Mouse (Mus musculus) bone marrow, adult 2 months (tissue): ENCODE results near the gene Lypd5. TPM values are rescaled to one million over a fixed set of nuclear protein-coding genes. Genes with fewer than 3 reads are reported as not detected.
A peak's percentile ranks its signal among the peaks of the same experiment; 100 is the strongest.

Experiments used
- H3K27ac ChIP-seq: fragments of 200-500 bp; 2 replicates; pipeline ENCODE4 v1.5.1; 2012; ENCODE audit warnings: low read depth, mild to moderate bottlenecking, control low read depth, inconsistent platforms, low read length; ENCODE audit not compliant: control insufficient read depth, poor library complexity, insufficient read depth
- H3K4me1 ChIP-seq: fragments of 200-500 bp; 2 replicates; pipeline ENCODE4 v1.6.1; 2011; ENCODE audit warnings: low read length; ENCODE audit not compliant: control insufficient read depth, insufficient read depth
- H3K4me3 ChIP-seq: fragments of 200-500 bp; replicated peaks from 2 replicates; pipeline ENCODE3; 2011; ENCODE audit warnings: mild to moderate bottlenecking, low read depth, low read length, control low read depth; ENCODE audit not compliant: control insufficient read depth
- CTCF ChIP-seq: fragments of 200-500 bp; IDR thresholded peaks from 2 replicates; pipeline ENCODE4 v1.5.1; 2011; ENCODE audit warnings: low read length, control low read depth; ENCODE audit not compliant: control insufficient read depth, insufficient read depth
- POLR2A ChIP-seq: fragments of 200-500 bp; IDR thresholded peaks from 2 replicates; pipeline ENCODE4 v1.6.1; 2011; ENCODE audit warnings: low read depth, mild to moderate bottlenecking, control low read depth, low read length, borderline replicate concordance; ENCODE audit not compliant: control insufficient read depth
- WGBS: fragments of 180-500 bp; shearing (Covaris S2); methylation state at CpG from one replicate; pipeline ENCODE4 v1.1.7; 2018; 5-methylcytosine and 5-hydroxymethylcytosine counted together
- polyA plus RNA-seq: library from polyadenylated mRNA; stranded (reverse); fragments of >200 nt; gene quantifications from 2 replicates; pipeline ENCODE4 v1.2.4, GENCODE M21; 2011; ENCODE audit warnings: low replicate concordance; ENCODE audit not compliant: missing spikeins, insufficient read depth, insufficient read length

The Lypd5 gene
- polyA plus RNA-seq, 1 experiment, result not detected

GRCm38 (mm10) chr7:24325675-24326128 is 23.3 kb upstream of the Lypd5 start:
- 30% methylated on average over 13 of the region's 13 CpGs for WGBS
- TF ChIP-seq POLR2A (no peak), CTCF (no peak)
- H3K4me1 ChIP-seq, result peaks cover 5% of the 10 kb centered on the region

GRCm38 (mm10) chr7:24326273-24327135 is 22.5 kb upstream of the Lypd5 start:
- H3K27ac ChIP-seq, result no peak overlapping the region
- 52% methylated on average over 20 of the region's 20 CpGs for WGBS
- TF ChIP-seq POLR2A (no peak), CTCF (no peak)
- H3K4me3 ChIP-seq, result no peak overlapping the region
- H3K4me1 ChIP-seq, result peaks cover 5% of the 10 kb centered on the region

More at GRCm38 (mm10) chr7:24325675-24326128, 23.3 kb upstream of the Lypd5 start:
- no peak overlapping the region for H3K27ac ChIP-seq
- H3K4me3 ChIP-seq, result no peak overlapping the region

GRCm38 (mm10) chr7:24327281-24327975 is 21.6 kb upstream of the Lypd5 start:
- no peak for TF ChIP-seq POLR2A
- no peak for TF ChIP-seq CTCF
- 66% methylated on average over 14 of the region's 14 CpGs for WGBS
- Histone ChIP-seq H3K4me3 (no peak overlapping the region), H3K27ac (no peak overlapping the region), H3K4me1 (peaks cover 5% of the 10 kb centered on the region)

DNA sequence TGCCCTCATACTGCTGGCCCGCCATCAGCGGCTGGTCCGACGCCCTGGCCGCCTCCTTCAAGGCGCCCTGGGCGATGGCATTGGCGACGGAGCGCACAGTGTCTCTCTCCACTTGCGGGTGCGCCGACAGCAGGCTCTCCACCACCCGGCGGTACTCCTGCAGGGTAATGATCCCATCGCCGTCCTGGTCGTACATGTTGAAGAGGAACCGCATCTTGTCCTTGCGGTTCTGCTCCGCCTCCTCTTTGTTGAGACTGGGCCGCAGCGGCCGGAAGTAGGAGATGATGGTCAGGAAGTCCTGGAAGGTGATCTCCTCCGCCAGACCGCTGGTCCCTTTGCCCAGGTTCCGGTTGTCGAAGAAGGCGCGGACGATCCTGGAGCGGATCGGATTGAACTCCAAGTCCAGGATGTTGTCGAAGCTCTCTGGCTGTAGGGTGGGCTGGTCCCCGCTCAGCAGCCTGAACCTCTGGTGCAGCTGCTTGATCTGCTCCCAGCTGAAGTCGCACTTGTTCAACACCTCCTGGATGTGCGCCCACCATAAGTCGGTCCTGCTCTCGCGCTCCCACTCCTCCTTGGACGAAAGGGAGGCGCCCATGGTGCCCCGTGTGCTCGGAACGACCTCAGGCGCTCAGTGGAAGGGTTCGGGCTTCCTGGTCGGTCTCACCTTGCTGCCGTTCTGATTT is 15.6 kb upstream of the Lypd5 start, which contains the start of gene Tescl:
TSS of gene Tescl (minus strand) at position 633 of the 683 bp plus-strand sequence.
- H3K27ac ChIP-seq, result no peak within 1 kb of the TSS
- no peak for TF ChIP-seq CTCF
- TF ChIP-seq POLR2A, result no peak
- WGBS, result 24% methylated on average over 49 of the region's 49 CpGs
- no peaks in the 10 kb centered on the region for H3K4me1 ChIP-seq
- peak within 1 kb of the TSS; percentile 26 for H3K4me3 ChIP-seq

- no peak overlapping the region for H3K27ac ChIP-seq
- TF ChIP-seq CTCF, result no peak
- TF ChIP-seq POLR2A, result no peak
- 8% methylated on average over 5 of the region's 5 CpGs for WGBS
Observed at GRCm38 (mm10) chr7:24335699-24336309, 13.2 kb upstream of the Lypd5 start.

DNA sequence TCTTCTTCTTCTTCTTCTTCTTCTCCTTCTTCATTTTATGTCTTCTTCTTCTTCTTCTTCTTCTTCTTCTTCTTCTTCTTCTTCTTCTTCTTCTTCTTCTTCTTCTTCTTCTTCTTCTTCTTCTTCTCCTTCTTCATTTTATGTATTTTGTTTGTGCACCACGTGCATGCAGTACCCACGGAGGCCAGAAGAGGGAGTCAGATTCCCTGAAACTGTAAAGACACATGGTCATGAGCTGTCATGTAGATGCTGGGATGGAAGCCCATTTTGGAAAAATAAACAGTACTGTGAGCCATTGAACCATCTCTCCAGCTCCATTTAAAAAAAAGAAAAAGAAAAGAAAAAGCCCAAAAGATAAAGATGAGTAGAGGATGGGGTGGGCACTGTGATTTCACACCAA is 10.8 kb upstream of the Lypd5 start:
- Histone ChIP-seq H3K27ac (no peak overlapping the region), H3K4me3 (no peak overlapping the region), H3K4me1 (peaks cover 1% of the 10 kb centered on the region; the same call in 1 of the 2 replicates)
- 49% methylated on average over 2 of the region's 2 CpGs for WGBS
- TF ChIP-seq CTCF (no peak), POLR2A (no peak)

More at GRCm38 (mm10) chr7:24335699-24336309, 13.2 kb upstream of the Lypd5 start:
- Histone ChIP-seq H3K4me3 (no peak overlapping the region), H3K4me1 (peaks cover under 1% of the 10 kb centered on the region; the same call in 1 of the 2 replicates)

DNA sequence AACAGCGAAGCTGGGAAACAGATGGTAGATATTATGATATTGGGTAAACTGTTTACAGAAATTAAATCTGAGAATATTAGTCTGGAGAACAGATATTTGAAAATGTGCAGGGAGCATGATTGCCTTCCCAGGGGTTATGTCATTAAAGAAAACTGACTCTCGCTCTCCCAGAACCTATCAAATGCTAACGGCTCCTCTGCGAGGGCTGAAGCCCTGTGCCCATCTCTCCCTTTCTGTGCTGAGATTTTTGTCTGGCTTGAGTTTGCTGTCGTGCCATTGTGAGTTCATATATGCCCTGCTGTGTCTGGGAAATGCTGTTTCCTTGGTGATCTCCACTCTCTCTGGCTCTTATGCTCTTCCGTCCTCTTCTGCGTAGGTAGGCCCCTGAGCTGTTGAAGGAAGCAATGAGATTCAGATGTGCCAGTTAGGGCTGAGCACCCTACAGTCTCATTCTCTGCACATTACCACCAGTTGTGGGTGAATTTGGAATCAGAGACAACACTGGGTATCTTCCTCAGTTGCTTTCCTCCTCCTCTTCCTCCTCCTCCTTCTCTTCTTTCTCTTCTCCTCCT is 5.2 kb upstream of the Lypd5 start:
- TF ChIP-seq POLR2A, result no peak
- no peak for TF ChIP-seq CTCF

More for the DNA sequence above, 5.2 kb upstream of the Lypd5 start:
- Histone ChIP-seq H3K4me3 (no peak overlapping the region), H3K27ac (no peak overlapping the region), H3K4me1 (peaks cover 1% of the 10 kb centered on the region; the same call in 1 of the 2 replicates)
- 80% methylated on average over 7 of the region's 7 CpGs for WGBS
